Mouse (Mus musculus) stomach, embryonic 14.5 days (tissue): ENCODE data around the gene Pars2. TPM values are rescaled to one million over a fixed set of nuclear protein-coding genes. Genes with fewer than 3 reads are reported as not detected.

Source experiments
- ATAC-seq: fragments of 200-750 bp; cut with Nextera tagmentation; 2 replicates; pipeline ENCODE4 v1.8.0; 2017; ENCODE audit warnings: low read depth, moderate TSS enrichment; ENCODE audit not compliant: insufficient number of reproducible peaks, insufficient read depth, low FRiP score
- H3K27ac ChIP-seq: fragments of 300-500 bp; sonication (generic); 2 replicates; pipeline ENCODE4 v1.5.1; 2014; ENCODE audit warnings: mild to moderate bottlenecking, low read length, moderate library complexity, mixed read lengths
- H3K27me3 ChIP-seq: fragments of 300-500 bp; sonication (generic); 2 replicates; pipeline ENCODE4 v1.6.1; 2014; ENCODE audit warnings: low read length, control low read depth, mixed read lengths; ENCODE audit not compliant: control insufficient read depth, insufficient read depth
- H3K36me3 ChIP-seq: fragments of 300-500 bp; sonication (generic); 2 replicates; pipeline ENCODE4 v1.6.1; 2014; ENCODE audit warnings: mild to moderate bottlenecking, control low read depth, low read length, moderate library complexity, mixed read lengths; ENCODE audit not compliant: control insufficient read depth, insufficient read depth
- H3K4me1 ChIP-seq: fragments of 300-500 bp; sonication (generic); 2 replicates; pipeline ENCODE4 v1.6.1; 2014; ENCODE audit warnings: low read length, control low read depth, mixed read lengths; ENCODE audit not compliant: control insufficient read depth, insufficient read depth
- H3K4me2 ChIP-seq: fragments of 300-500 bp; sonication (generic); replicated peaks from 2 replicates; pipeline ENCODE4 v1.6.1; 2014; ENCODE audit warnings: low read depth, low read length, control low read depth
- H3K4me3 ChIP-seq: fragments of 300-500 bp; sonication (generic); 2 replicates; pipeline ENCODE4 v1.5.1; 2014; ENCODE audit warnings: low read depth, low read length, control low read depth
- H3K9ac ChIP-seq: fragments of 300-500 bp; sonication (generic); replicated peaks from 2 replicates; pipeline ENCODE4 v1.6.1; 2014; ENCODE audit warnings: low read depth, mild to moderate bottlenecking, control low read depth, low read length, moderate library complexity, mixed read lengths
- H3K9me3 ChIP-seq: fragments of 300-500 bp; sonication (generic); 2 replicates; pipeline ENCODE4 v1.6.1; 2016; ENCODE audit warnings: low read depth, low read length, control low read depth; ENCODE audit not compliant: control insufficient read depth
- WGBS: fragments of 180-500 bp; shearing (Covaris S2); extraction: QIAGEN DNeasy Blood & Tissue Kit; methylation state at CpG from one replicate; pipeline ENCODE4 v1.1.7; 2014; 5-methylcytosine and 5-hydroxymethylcytosine counted together
- polyA plus RNA-seq: library from polyadenylated mRNA; unstranded; fragments of >200 nt; fragmentation: Nextera tagmentation; extraction: Ambion mirVana; gene quantifications from 2 replicates; pipeline ENCODE4 v1.2.1, GENCODE M21; 2014

Gene Pars2
- polyA plus RNA-seq, 1 experiment from 2014 or later = 15.1 TPM

DNA sequence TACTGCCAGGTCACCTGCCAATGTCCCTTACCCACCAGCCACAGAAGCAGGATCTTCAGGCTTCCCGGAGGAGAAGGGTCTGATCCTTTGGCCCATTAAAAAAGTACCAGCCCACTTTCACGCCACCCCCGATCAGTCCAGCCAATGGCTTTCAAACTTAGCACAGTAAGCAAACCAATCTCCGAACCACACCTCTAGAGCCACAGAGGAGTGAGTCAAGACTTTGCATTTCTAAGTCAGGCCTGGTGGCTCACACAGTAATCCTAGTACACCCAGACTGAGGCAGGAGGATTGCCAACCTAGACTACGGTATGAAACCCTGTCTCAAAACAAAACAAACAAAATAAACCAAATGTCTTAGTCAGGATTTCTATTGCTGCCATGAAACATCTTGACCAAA, 21.5 kb upstream of the Pars2 start:
- 54% methylated on average over 5 of the region's 5 CpGs for WGBS
- H3K27me3 ChIP-seq = 0 out of 2 replicates have a peak, but pooled peaks cover under 1% of the 10 kb centered on the region
- no peak overlapping the region for H3K4me2 ChIP-seq
- peaks cover 32% of the 10 kb centered on the region; the same call in 1 of the 2 replicates for H3K4me1 ChIP-seq
- no peak for ATAC-seq
- H3K36me3 ChIP-seq = no peaks in the 10 kb centered on the region
- no peak overlapping the region for H3K4me3 ChIP-seq
- no peaks in the 10 kb centered on the region for H3K9me3 ChIP-seq
- H3K9ac ChIP-seq = no peak overlapping the region
- no peak overlapping the region for H3K27ac ChIP-seq

DNA sequence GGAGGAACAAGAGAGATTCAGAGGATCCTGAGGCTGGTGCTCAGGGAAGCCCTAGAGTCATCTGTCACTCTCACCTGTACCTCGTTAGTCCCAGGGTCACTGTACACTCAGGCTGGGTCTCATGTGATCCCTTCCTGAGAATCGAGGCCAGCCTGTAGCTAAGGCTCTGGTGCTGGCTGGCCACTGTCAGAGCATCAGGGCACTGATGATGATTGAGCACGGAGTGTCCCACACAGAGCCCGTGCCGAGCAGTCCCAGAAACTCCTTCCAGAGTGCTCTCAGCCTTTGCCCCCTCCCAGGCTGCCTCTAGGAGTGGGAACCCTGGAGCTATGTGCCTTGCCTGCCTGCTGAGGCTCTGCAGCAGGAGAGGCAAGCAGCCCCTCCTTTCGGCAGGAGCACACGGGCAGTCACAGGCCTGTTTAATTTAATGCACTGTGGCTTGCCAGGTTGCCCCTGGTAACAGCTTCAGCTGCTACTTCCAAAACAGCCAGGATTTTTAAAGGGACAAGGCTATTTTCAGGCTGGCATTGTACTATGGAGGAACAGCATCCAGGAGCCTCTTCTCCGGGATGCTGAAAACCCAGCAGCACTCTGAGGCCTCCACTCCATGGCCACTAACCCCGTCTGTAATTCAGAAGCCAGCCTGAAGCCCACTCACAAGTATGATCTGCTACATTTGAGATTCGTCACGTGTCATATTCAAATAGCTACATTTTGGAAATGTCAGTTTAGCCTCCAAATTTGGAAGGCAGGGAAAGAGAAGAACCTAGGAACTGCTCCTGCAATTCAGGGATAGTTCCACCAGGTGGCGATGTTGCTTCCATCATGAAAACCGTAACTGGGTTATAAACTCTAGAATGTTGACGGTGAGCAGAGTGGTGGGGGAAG, 20.3 kb upstream of the Pars2 start:
- Histone ChIP-seq H3K9ac (no peak overlapping the region), H3K27me3 (no peaks in the 10 kb centered on the region), H3K36me3 (no peaks in the 10 kb centered on the region), H3K9me3 (no peaks in the 10 kb centered on the region), H3K4me3 (no peak overlapping the region), H3K4me1 (peaks cover 32% of the 10 kb centered on the region; the same call in 1 of the 2 replicates), H3K27ac (peak overlapping the region; percentile 3; the same call in 1 of the 2 replicates), H3K4me2 (no peak overlapping the region)
- ATAC-seq = peak; percentile 48; the same call in 1 of the 2 replicates
- WGBS = 19% methylated on average over 14 of the region's 14 CpGs

DNA sequence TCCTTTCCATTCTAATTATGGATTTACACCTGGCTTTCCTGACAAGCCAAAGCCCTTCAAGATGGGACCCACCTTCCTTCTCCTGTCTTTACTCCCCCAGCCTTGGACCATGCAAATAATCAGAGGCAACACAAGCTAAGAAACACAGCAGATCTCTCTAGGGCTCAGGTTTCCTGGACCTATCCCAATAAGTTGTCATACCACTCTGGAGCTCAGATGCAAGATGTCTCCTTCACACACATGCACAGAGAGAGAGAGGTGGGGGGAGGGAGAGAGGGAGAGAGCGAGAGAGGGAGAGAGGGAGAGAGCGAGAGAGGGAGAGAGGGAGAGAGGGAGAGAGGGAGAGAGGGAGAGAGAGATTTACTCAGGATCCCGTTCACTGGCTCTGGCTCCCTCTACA, 18.6 kb upstream of the Pars2 start:
- H3K4me3 ChIP-seq = no peak overlapping the region
- peak overlapping the region; percentile 87; the same call in 1 of the 2 replicates for H3K27ac ChIP-seq
- H3K4me2 ChIP-seq = no peak overlapping the region
- H3K27me3 ChIP-seq = no peaks in the 10 kb centered on the region
- H3K36me3 ChIP-seq = no peaks in the 10 kb centered on the region
- no peak overlapping the region for H3K9ac ChIP-seq
- no peaks in the 10 kb centered on the region for H3K9me3 ChIP-seq
- 0% methylated on average over 1 of the region's 3 CpGs for WGBS
- no peak for ATAC-seq
- peaks cover 32% of the 10 kb centered on the region; the same call in 1 of the 2 replicates for H3K4me1 ChIP-seq

DNA sequence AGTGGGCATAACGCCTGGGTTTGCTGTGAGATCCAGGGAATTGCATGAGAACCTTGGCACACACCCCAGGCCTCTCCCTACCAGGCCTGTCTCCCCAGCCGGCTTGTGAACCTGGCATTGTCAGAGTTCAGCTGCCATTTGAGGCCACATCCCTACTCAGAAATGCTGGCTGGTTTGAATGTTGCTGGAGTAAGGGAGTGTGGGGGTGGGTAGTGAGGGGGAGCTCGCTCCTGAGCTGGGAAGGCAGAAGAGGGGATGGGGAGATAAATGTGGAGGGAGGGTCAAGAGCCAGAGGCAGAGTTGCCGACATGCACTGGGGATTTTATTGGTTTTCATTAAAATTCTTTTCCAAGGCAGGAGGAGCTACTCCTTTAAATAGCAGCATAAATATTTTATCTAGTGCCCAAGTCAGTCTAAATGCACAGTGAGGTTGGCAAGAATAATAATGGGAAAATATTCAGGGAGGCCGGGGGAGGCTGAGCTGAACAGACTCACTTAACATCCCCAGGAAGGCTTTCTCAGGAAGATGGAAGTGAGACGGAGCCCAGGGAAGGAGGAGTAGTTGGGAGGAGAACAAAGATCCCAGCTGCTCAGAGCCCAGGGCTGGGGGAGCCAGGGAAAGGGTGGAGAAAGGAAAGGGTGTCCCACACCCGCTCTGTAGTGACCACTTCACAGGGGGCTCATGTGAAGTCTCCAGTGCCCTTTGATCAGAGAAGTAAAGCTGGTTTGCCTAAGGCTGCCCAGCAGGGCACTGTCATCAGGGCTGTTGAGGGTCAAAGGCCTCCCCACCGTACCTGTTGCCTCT, 17.4 kb upstream of the Pars2 start:
- peak; percentile 21; the same call in 1 of the 2 replicates for ATAC-seq
- 25% methylated on average over 8 of the region's 8 CpGs for WGBS
- H3K4me1 ChIP-seq = peaks cover 32% of the 10 kb centered on the region; the same call in 1 of the 2 replicates

DNA sequence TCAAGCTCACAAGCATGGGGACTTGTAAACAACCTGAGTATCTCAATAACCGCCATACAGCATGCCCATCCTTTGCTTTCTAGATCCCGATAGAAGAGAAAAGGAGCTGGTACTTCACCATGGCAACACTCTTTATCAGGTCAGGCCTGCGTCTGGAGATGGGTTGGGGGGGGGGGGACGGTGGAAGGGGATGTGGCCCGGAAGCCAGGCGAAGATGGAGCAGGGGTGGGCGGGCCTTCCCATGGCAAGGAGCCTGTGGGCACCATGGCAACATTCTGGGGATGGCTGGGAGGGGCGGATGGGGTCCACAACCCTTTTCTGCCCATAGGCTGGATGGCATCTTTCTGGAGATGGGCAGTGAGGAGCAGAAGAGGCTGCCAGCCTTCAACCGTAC, 16.8 kb upstream of the Pars2 start:
- H3K4me1 ChIP-seq = peaks cover 29% of the 10 kb centered on the region; the same call in 1 of the 2 replicates
- H3K9ac ChIP-seq = no peak overlapping the region
- H3K27me3 ChIP-seq = no peaks in the 10 kb centered on the region
- no peak overlapping the region for H3K4me3 ChIP-seq
- peak overlapping the region; percentile 87 for H3K27ac ChIP-seq
- no peaks in the 10 kb centered on the region for H3K9me3 ChIP-seq
- H3K36me3 ChIP-seq = no peaks in the 10 kb centered on the region
- 45% methylated on average over 9 of the region's 9 CpGs for WGBS
- no peak overlapping the region for H3K4me2 ChIP-seq
- no peak for ATAC-seq

More for the DNA sequence above, 17.4 kb upstream of the Pars2 start:
- Histone ChIP-seq H3K27ac (peak overlapping the region; percentile 87), H3K36me3 (no peaks in the 10 kb centered on the region), H3K9ac (no peak overlapping the region), H3K4me2 (no peak overlapping the region), H3K9me3 (no peaks in the 10 kb centered on the region), H3K27me3 (no peaks in the 10 kb centered on the region), H3K4me3 (no peak overlapping the region)

DNA sequence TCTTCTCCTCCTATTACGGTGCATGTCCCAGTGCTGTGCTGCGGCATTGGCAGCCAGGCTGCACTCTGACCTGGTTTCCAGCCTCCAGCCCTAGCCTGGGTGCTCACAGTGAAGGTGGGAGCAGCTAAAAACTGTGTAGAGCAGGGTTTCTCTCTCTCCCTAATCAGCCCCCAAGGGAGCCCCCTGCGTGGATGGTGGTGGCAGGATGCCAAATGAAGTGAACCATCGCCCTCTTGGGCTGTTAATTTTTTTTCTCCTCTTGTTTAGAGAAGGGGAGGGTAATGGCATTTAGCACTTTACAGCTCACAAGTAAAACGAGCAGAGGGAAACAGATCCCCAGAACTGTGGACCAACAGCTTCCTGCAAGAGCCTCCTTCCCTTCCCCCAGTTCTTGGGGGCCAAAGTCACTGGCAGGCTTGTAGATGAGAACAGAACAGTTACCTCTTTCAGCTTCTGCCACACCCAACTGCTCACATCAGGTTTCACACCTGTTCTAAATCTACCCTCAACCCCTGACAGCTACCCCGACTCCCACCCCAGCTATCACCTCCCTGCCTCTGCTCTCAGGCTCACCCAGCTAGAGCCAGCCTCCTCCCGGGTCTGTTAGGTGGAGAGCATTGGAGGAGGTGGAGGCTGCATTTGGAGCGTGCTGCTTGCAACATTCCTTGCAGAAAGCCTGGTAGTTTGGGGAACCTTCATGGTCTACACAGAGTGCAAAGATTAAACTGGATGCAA, 7.2 kb upstream of the Pars2 start:
- H3K27me3 ChIP-seq = no peaks in the 10 kb centered on the region
- no peaks in the 10 kb centered on the region for H3K9me3 ChIP-seq
- peak; percentile 54; the same call in 1 of the 2 replicates for ATAC-seq
- no peak overlapping the region for H3K4me3 ChIP-seq
- no peaks in the 10 kb centered on the region for H3K36me3 ChIP-seq
- H3K4me1 ChIP-seq = peaks cover 13% of the 10 kb centered on the region
- H3K9ac ChIP-seq = no peak overlapping the region
- 7% methylated on average over 8 of the region's 8 CpGs for WGBS
- H3K4me2 ChIP-seq = no peak overlapping the region; the same call in 1 of the 2 replicates
- H3K27ac ChIP-seq = peak overlapping the region; percentile 71; the same call in 1 of the 2 replicates

DNA sequence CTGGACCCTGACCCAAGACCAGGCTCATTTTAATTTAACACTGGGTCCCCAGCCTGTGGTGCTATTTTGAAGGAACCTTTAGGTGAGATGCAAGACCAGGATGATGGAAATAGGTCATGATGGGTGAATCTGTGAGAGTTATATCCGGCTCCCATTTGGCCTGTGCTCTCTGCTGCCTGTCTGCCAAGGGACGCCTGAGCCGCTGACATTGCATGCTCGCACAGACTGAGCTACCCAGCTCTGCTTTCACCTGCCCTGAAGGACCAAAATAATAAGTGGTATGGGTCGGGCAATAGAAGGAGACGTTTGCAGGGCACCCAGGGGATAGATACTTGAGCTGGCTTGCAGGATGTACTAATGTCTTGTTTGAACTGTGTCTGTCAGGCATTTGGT, 6.7 kb upstream of the Pars2 start:
- H3K9ac ChIP-seq = no peak overlapping the region
- peaks cover 13% of the 10 kb centered on the region for H3K4me1 ChIP-seq
- no peaks in the 10 kb centered on the region for H3K36me3 ChIP-seq
- H3K27ac ChIP-seq = peak overlapping the region; percentile 71; the same call in 1 of the 2 replicates
- no peak overlapping the region for H3K4me3 ChIP-seq
- no peaks in the 10 kb centered on the region for H3K27me3 ChIP-seq
- 0 out of 2 replicates have a peak, but pooled peaks have one; percentile 3 for ATAC-seq
- WGBS = 59% methylated on average over 6 of the region's 6 CpGs
- H3K4me2 ChIP-seq = no peak overlapping the region
- no peaks in the 10 kb centered on the region for H3K9me3 ChIP-seq

DNA sequence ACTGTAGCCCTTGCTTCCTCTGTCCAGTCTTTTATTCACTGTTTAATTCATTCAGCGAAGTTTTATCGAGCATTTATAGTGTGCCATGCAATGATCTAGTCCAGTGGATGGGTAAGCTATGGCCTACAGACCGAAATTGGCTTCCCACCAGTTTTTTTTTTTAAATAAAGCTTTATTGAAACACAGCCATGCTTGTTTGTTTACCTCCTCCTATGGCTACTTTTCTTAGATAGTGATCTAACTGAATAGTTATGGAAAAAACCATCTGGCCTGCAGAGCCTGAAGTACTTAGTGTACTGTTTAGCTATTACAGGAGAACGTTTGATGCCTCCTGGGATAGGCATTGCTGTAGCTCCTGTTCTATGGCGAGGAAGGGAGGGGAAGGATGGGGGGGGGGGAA, 5.1 kb upstream of the Pars2 start:
- H3K27me3 ChIP-seq = no peaks in the 10 kb centered on the region
- H3K4me2 ChIP-seq = no peak overlapping the region
- no peak overlapping the region for H3K9ac ChIP-seq
- no peak for ATAC-seq
- no peaks in the 10 kb centered on the region for H3K36me3 ChIP-seq
- H3K4me3 ChIP-seq = no peak overlapping the region
- H3K27ac ChIP-seq = no peak overlapping the region
- peaks cover 13% of the 10 kb centered on the region for H3K4me1 ChIP-seq
- H3K9me3 ChIP-seq = no peaks in the 10 kb centered on the region
- WGBS = 73% methylated on average over 5 of the region's 5 CpGs
